ENCODE assay signal across 8 mouse cellular contexts in the genomic region with DNA sequence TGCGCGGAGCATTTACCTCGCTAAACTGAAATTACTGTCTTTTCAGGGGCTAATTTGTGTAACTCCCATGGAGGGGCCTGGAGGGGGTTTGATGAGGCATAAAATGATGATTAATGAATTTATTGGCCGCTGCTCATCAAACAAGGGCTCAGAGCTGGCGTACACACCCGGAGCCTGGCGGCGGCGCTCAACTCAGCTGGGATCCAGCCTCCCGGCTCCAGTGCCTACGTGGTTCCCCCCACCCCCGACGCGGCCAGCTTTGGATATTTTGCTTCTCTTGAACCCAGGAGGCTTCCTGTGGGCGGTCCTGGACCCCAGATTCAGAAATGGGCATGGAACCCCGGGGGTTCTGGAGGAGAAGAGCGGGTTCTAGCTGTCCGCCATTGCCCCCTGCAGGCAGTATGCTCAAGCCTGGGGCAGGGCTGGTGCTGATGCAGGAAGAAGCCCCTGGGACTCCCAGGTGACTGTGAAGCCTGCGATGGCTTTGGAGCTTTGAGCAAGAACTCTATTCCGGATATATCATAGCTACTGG. TPM values are rescaled to one million over a fixed set of nuclear protein-coding genes. Genes with fewer than 3 reads are reported as not detected.
DNase-seq lines count a peak whose midpoint lies in the region; ATAC-seq and TF ChIP-seq lines count a peak whose summit lies in the region.

No protein-coding gene starts in this region.

- H3K4me3 ChIP-seq in left cerebral cortex, adult 2 months = no peak overlapping the region
- H3K4me3 ChIP-seq in embryonic facial prominence, embryonic 10.5 days = peak overlapping the region; percentile 79
- no peak overlapping the region for H3K4me3 ChIP-seq in liver, adult 2 months (ENCODE audit: insufficient read depth, low read depth, low read length)

- H3K9ac ChIP-seq in liver, adult 2 months (ENCODE audit: low read depth, low read length) = no peak overlapping the region

- H3K27me3 ChIP-seq in embryonic facial prominence, embryonic 10.5 days (replicated peaks; ENCODE audit: low read depth, poor library complexity, severe bottlenecking) = peaks cover 93% of the 10 kb centered on the region
- H3K27me3 ChIP-seq in liver, adult 2 months (ENCODE audit: control insufficient read depth, insufficient read depth, low read length) = peaks cover 18% of the 10 kb centered on the region

- peak; percentile 39; the same call in 1 of the 2 replicates for TF ChIP-seq CTCF in left cerebral cortex, adult 2 months (IDR thresholded peaks at IDR 0.05)
- peak; percentile 32 for TF ChIP-seq CTCF in liver, adult 2 months (IDR thresholded peaks at IDR 0.05; ENCODE audit: low read depth, low read length)

- no peak for ATAC-seq in erythroid progenitor cell, adult 5-6 weeks (replicated peaks; ENCODE audit: low FRiP score, poor library complexity, severe bottlenecking)

- no peak for TF ChIP-seq POLR2A in liver, adult 2 months (IDR thresholded peaks at IDR 0.05; ENCODE audit: extremely low read depth, insufficient read depth, low read length)

- peaks cover 60% of the 10 kb centered on the region for H3K4me1 ChIP-seq in embryonic facial prominence, embryonic 10.5 days
- no peaks in the 10 kb centered on the region for H3K4me1 ChIP-seq in liver, adult 2 months (ENCODE audit: control insufficient read depth, insufficient read depth, low read length)

- WGBS in embryonic facial prominence, embryonic 10.5 days = 13% methylated on average over 20 of the region's 20 CpGs
- WGBS in liver, adult 2 months = 10% methylated on average over 20 of the region's 20 CpGs

- no peak for DNase-seq in left cerebral cortex, adult 2 months (ENCODE audit: extremely low spot score in 1 of 2, low spot score in 2 of 2)
- DNase-seq in left cerebral cortex, postnatal 4 days = no peak
- peak; percentile 63 for DNase-seq in embryonic facial prominence, embryonic 10.5 days (ENCODE audit: low spot score)
- peak; percentile 26 to 28 for DNase-seq in heart, postnatal 14 days
- DNase-seq in liver, adult 2 months (ENCODE audit: extremely low read depth, low read depth, low spot score) = no peak
- peak; percentile 76 for DNase-seq in neural tube, embryonic 10.5 days (ENCODE audit: extremely low spot score, low spot score)
- no peak for DNase-seq in cerebellum, adult 11 months

- H3K36me3 ChIP-seq in embryonic facial prominence, embryonic 10.5 days (replicated peaks) = no peaks in the 10 kb centered on the region; the same call in 1 of the 2 replicates
- H3K36me3 ChIP-seq in liver, adult 2 months (ENCODE audit: control insufficient read depth, insufficient read depth, low read length) = no peaks in the 10 kb centered on the region

- no peaks in the 10 kb centered on the region for H3K79me2 ChIP-seq in liver, adult 2 months (ENCODE audit: control insufficient read depth, insufficient read depth, low read length)

- intact Hi-C loops in left cerebral cortex, adult 2 months (cut with DNase I) = loop anchor here (5.0 to 10.0 kb wide), 2 partner anchors 305 to 1172 kb away; partner anchors contain the start of genes Aktip and Irx6
- intact Hi-C loops in left cerebral cortex, postnatal 4 days (cut with DNase I) = no loop called here
- intact Hi-C loops in heart, postnatal 14 days (cut with DNase I) = loop anchor here (5.0 to 10.0 kb wide), 3 partner anchors 305 to 1172 kb away; partner anchors contain the start of genes Aktip, Fto, Irx6 and Rpgrip1l

- H3K27ac ChIP-seq in left cerebral cortex, adult 2 months = no peak overlapping the region
- H3K27ac ChIP-seq in embryonic facial prominence, embryonic 10.5 days (replicated peaks) = no peak overlapping the region
- no peak overlapping the region for H3K27ac ChIP-seq in liver, adult 2 months (replicated peaks; ENCODE audit: insufficient read depth, low read depth, low read length)

- H3K9me3 ChIP-seq in embryonic facial prominence, embryonic 10.5 days = no peaks in the 10 kb centered on the region

RNA-seq across cellular contexts. Expression of gene Irx5, which starts 9.4 kb away (rescaled TPM):
- total RNA-seq in left cerebral cortex, adult 2 months (2021) = under 1 TPM in 1 of 2 experiments, not detected in 1; 0.14 TPM
- total RNA-seq in left cerebral cortex, postnatal 4 days (2021) = not detected
- 9.5 and 10.2 TPM in 2 replicates for polyA plus RNA-seq in embryonic facial prominence, embryonic 10.5 days (2016; fragmentation: Nextera tagmentation; extraction: Ambion mirVana)
- 1 to 10 TPM; 5.6 to 7.5 TPM for total RNA-seq in heart, postnatal 14 days (2021)
- total RNA-seq in liver, adult 2 months (2014; rRNA removed) = not detected in 2 replicates
- polyA plus RNA-seq in liver, adult 2 months (2012; rRNA removed) = not detected in 2 replicates
- total RNA-seq in erythroid progenitor cell, adult 5-6 weeks (2015; ENCODE audit: low replicate concordance) = not detected in 2 replicates
- total RNA-seq in erythroid progenitor cell, adult 5-6 weeks (2017; ENCODE audit: low replicate concordance) = 0.13 TPM in 1 of 2 replicates, not detected in the other

Comparison
In these comparisons a context has a peak if more than half of its experiments do, and no peak if none do; other contexts are left out.
1. DNase-seq: peak in embryonic facial prominence, embryonic 10.5 days (single experiment), heart, postnatal 14 days (2 of 2) and neural tube, embryonic 10.5 days (single experiment); none in left cerebral cortex, adult 2 months (0 of 2), left cerebral cortex, postnatal 4 days (single experiment), liver, adult 2 months (single experiment) and cerebellum, adult 11 months (single experiment).